Mouse (Mus musculus) midbrain, embryonic 14.5 days (tissue): ENCODE data around the gene 1700014D04Rik. TPM values are rescaled to one million over a fixed set of nuclear protein-coding genes. Genes with fewer than 3 reads are reported as not detected.

Source experiments
- ATAC-seq: fragments of 200-750 bp; cut with Nextera tagmentation; 2 replicates; pipeline ENCODE4 v1.8.0; 2017; ENCODE audit warnings: moderate number of reproducible peaks, moderate library complexity; ENCODE audit not compliant: low FRiP score, low TSS enrichment
- DNase-seq: peaks from one replicate; pipeline ENCODE4 v3.0.0-alpha.2; 2015
- H3K27ac ChIP-seq: fragments of 300-500 bp; sonication (generic); replicated peaks from 2 replicates; pipeline ENCODE4 v1.5.1; 2014; ENCODE audit warnings: mild to moderate bottlenecking, low read depth, low read length, moderate library complexity
- H3K27me3 ChIP-seq: fragments of 300-500 bp; sonication (generic); 2 replicates; pipeline ENCODE4 v1.6.1; 2014; ENCODE audit warnings: low read length, control low read depth, mixed read lengths; ENCODE audit not compliant: control insufficient read depth, insufficient read depth
- H3K36me3 ChIP-seq: fragments of 300-500 bp; sonication (generic); 2 replicates; pipeline ENCODE4 v1.6.1; 2014; ENCODE audit warnings: low read length, control low read depth; ENCODE audit not compliant: control insufficient read depth, insufficient read depth
- H3K4me1 ChIP-seq: fragments of 300-500 bp; sonication (generic); 2 replicates; pipeline ENCODE4 v1.6.1; 2014; ENCODE audit warnings: mild to moderate bottlenecking, antibody characterized with exemption, low read length, control low read depth; ENCODE audit not compliant: control insufficient read depth, insufficient read depth
- H3K4me2 ChIP-seq: fragments of 300-500 bp; sonication (generic); 2 replicates; pipeline ENCODE4 v1.6.1; 2014; ENCODE audit warnings: mild to moderate bottlenecking, low read length, moderate library complexity
- H3K4me3 ChIP-seq: fragments of 300-500 bp; sonication (generic); replicated peaks from 2 replicates; pipeline ENCODE4 v1.5.1; 2014; ENCODE audit warnings: low read depth, low read length
- H3K9ac ChIP-seq: fragments of 300-500 bp; sonication (generic); replicated peaks from 2 replicates; pipeline ENCODE4 v1.6.1; 2014; ENCODE audit warnings: mild to moderate bottlenecking, low read length, moderate library complexity
- H3K9me3 ChIP-seq: fragments of 300-500 bp; sonication (generic); 2 replicates; pipeline ENCODE4 v1.6.1; 2016; ENCODE audit warnings: low read length, control low read depth, mixed read lengths; ENCODE audit not compliant: control insufficient read depth
- WGBS: fragments of 180-500 bp; shearing (Covaris S2); extraction: QIAGEN DNeasy Blood & Tissue Kit; methylation state at CpG from one replicate; pipeline ENCODE4 v1.1.7; 2014; 5-methylcytosine and 5-hydroxymethylcytosine counted together
- polyA plus RNA-seq: library from polyadenylated mRNA; unstranded; fragments of >200 nt; fragmentation: Nextera tagmentation; extraction: Ambion mirVana; gene quantifications from 2 replicates; pipeline ENCODE4 v1.2.1, GENCODE M21; 2014

The 1700014D04Rik gene
- polyA plus RNA-seq, 1 experiment from 2014 or later, result 0.30 TPM

- ATAC-seq (peak; percentile 88), DNase-seq (peak; percentile 94)
- Histone ChIP-seq H3K9ac (peak overlapping the region; percentile 75), H3K4me1 (peaks cover 33% of the 10 kb centered on the region), H3K4me2 (peak overlapping the region; percentile 70), H3K27ac (peak overlapping the region; percentile 99), H3K36me3 (peaks cover 29% of the 10 kb centered on the region), H3K4me3 (peak overlapping the region; percentile 90), H3K27me3 (no peaks in the 10 kb centered on the region), H3K9me3 (no peaks in the 10 kb centered on the region)
- WGBS, result under 1% methylated on average over 28 of the region's 28 CpGs
These were observed 23.6 kb upstream of the 1700014D04Rik start for GRCm38 (mm10) chr13:59770164-59770562.

GRCm38 (mm10) chr13:59769296-59770163 is 23.0 kb upstream of the 1700014D04Rik start, which contains the start of gene Isca1:
Isca1 (minus strand) TSS chr13:59769810.
- Histone ChIP-seq H3K9ac (peak within 1 kb of the TSS; percentile 75), H3K9me3 (no peaks in the 10 kb centered on the region), H3K4me2 (peak within 1 kb of the TSS; percentile 70), H3K27ac (peak within 1 kb of the TSS; percentile 99), H3K27me3 (no peaks in the 10 kb centered on the region), H3K4me1 (peaks cover 33% of the 10 kb centered on the region), H3K36me3 (peaks cover 23% of the 10 kb centered on the region), H3K4me3 (peak within 1 kb of the TSS; percentile 90)
- under 1% methylated on average over 90 of the region's 91 CpGs for WGBS
- ATAC-seq (peak; percentile 99), DNase-seq (peak; percentile 98)

- Histone ChIP-seq H3K4me2 (peak overlapping the region; percentile 70), H3K27ac (no peak overlapping the region), H3K9ac (peak overlapping the region; percentile 74; the same call in 1 of the 2 replicates), H3K36me3 (peaks cover 23% of the 10 kb centered on the region), H3K27me3 (no peaks in the 10 kb centered on the region), H3K4me3 (peak overlapping the region; percentile 90), H3K9me3 (no peaks in the 10 kb centered on the region), H3K4me1 (peaks cover 33% of the 10 kb centered on the region)
- ATAC-seq (no peak), DNase-seq (peak; percentile 6)
- WGBS, result 39% methylated on average over 13 of the region's 13 CpGs
These were observed 22.0 kb upstream of the 1700014D04Rik start for GRCm38 (mm10) chr13:59768531-59768930.

GRCm38 (mm10) chr13:59766786-59767515 is 20.4 kb upstream of the 1700014D04Rik start:
- ATAC-seq, result no peak
- H3K9ac ChIP-seq, result no peak overlapping the region
- H3K27me3 ChIP-seq, result no peaks in the 10 kb centered on the region
- H3K4me1 ChIP-seq, result peaks cover 33% of the 10 kb centered on the region
- WGBS, result 86% methylated on average over 11 of the region's 11 CpGs
- no peaks in the 10 kb centered on the region for H3K9me3 ChIP-seq
- no peak overlapping the region for H3K27ac ChIP-seq
- 0 out of 2 replicates have a peak overlapping the region, but pooled peaks have one; percentile 10 for H3K4me2 ChIP-seq
- H3K36me3 ChIP-seq, result peaks cover 17% of the 10 kb centered on the region
- DNase-seq, result no peak
- no peak overlapping the region for H3K4me3 ChIP-seq

- WGBS, result 92% methylated on average over 7 of the region's 7 CpGs
- no peak overlapping the region for H3K4me3 ChIP-seq
- H3K36me3 ChIP-seq, result peaks cover 44% of the 10 kb centered on the region
- H3K9ac ChIP-seq, result no peak overlapping the region
- no peaks in the 10 kb centered on the region for H3K27me3 ChIP-seq
- no peak overlapping the region for H3K4me2 ChIP-seq
- H3K4me1 ChIP-seq, result peaks cover 12% of the 10 kb centered on the region
- no peaks in the 10 kb centered on the region for H3K9me3 ChIP-seq
- ATAC-seq (no peak), DNase-seq (no peak)
- no peak overlapping the region for H3K27ac ChIP-seq
These were observed 16.2 kb upstream of the 1700014D04Rik start for GRCm38 (mm10) chr13:59762791-59763190.

- H3K36me3 ChIP-seq, result peaks cover 62% of the 10 kb centered on the region
- no peak overlapping the region for H3K9ac ChIP-seq
- H3K27me3 ChIP-seq, result no peaks in the 10 kb centered on the region
- no peak overlapping the region for H3K4me2 ChIP-seq
- DNase-seq, result no peak
- H3K4me3 ChIP-seq, result no peak overlapping the region
- 92% methylated on average over 7 of the region's 7 CpGs for whole genome bisulfite sequencing
- no peaks in the 10 kb centered on the region for H3K9me3 ChIP-seq
- no peaks in the 10 kb centered on the region for H3K4me1 ChIP-seq
- no peak for ATAC-seq
- no peak overlapping the region for H3K27ac ChIP-seq
These were observed 10.4 kb upstream of the 1700014D04Rik start for GRCm38 (mm10) chr13:59756906-59757305.

- DNase-seq (no peak), ATAC-seq (no peak)
- H3K4me2 ChIP-seq, result no peak overlapping the region
- no peaks in the 10 kb centered on the region for H3K27me3 ChIP-seq
- 86% methylated on average over 12 of the region's 12 CpGs for WGBS
- H3K9me3 ChIP-seq, result no peaks in the 10 kb centered on the region
- H3K9ac ChIP-seq, result no peak overlapping the region
- H3K36me3 ChIP-seq, result peaks cover 15% of the 10 kb centered on the region
- no peak overlapping the region for H3K4me3 ChIP-seq
- no peak overlapping the region for H3K27ac ChIP-seq
- no peaks in the 10 kb centered on the region for H3K4me1 ChIP-seq
These were observed 3.8 kb upstream of the 1700014D04Rik start for GRCm38 (mm10) chr13:59750310-59750709.

GRCm38 (mm10) chr13:59746164-59746563 is 388 bp downstream of the 1700014D04Rik start:
- H3K27me3 ChIP-seq, result no peaks in the 10 kb centered on the region
- no peaks in the 10 kb centered on the region for H3K4me1 ChIP-seq
- no peak overlapping the region for H3K4me3 ChIP-seq
- DNase-seq (no peak), ATAC-seq (no peak)
- no peak overlapping the region for H3K4me2 ChIP-seq
- WGBS, result 72% methylated on average over 6 of the region's 6 CpGs
- no peak overlapping the region for H3K9ac ChIP-seq
- no peaks in the 10 kb centered on the region for H3K9me3 ChIP-seq
- H3K36me3 ChIP-seq, result no peaks in the 10 kb centered on the region
- H3K27ac ChIP-seq, result no peak overlapping the region
